Mouse (Mus musculus) hindbrain, embryonic 15.5 days (tissue): ENCODE measurements around the gene Casr. TPM values are rescaled to one million over a fixed set of nuclear protein-coding genes. Genes with fewer than 3 reads are reported as not detected.

Experiments
- ATAC-seq: fragments of 200-750 bp; cut with Nextera tagmentation; 2 replicates; pipeline ENCODE4 v1.8.0; 2017; ENCODE audit warnings: low read depth, moderate number of reproducible peaks, moderate TSS enrichment; ENCODE audit not compliant: low FRiP score
- H3K27ac ChIP-seq: fragments of 300-500 bp; sonication (generic); replicated peaks from 2 replicates; pipeline ENCODE4 v1.5.1; 2015; ENCODE audit warnings: mild to moderate bottlenecking, inconsistent platforms
- H3K27me3 ChIP-seq: fragments of 300-500 bp; sonication (generic); 2 replicates; pipeline ENCODE4 v1.6.1; 2015; ENCODE audit warnings: control low read depth, inconsistent platforms
- H3K36me3 ChIP-seq: fragments of 300-500 bp; sonication (generic); 2 replicates; pipeline ENCODE4 v1.6.1; 2015; ENCODE audit warnings: control low read depth, inconsistent platforms
- H3K4me1 ChIP-seq: fragments of 300-500 bp; sonication (generic); replicated peaks from 2 replicates; pipeline ENCODE4 v1.6.1; 2015; ENCODE audit warnings: control low read depth, inconsistent platforms
- H3K4me2 ChIP-seq: fragments of 300-500 bp; sonication (generic); 2 replicates; pipeline ENCODE4 v1.6.1; 2015; ENCODE audit warnings: moderate library complexity, mild to moderate bottlenecking, inconsistent platforms
- H3K4me3 ChIP-seq: fragments of 300-500 bp; sonication (generic); 2 replicates; pipeline ENCODE4 v1.5.1; 2015; ENCODE audit warnings: mild to moderate bottlenecking, inconsistent platforms
- H3K9ac ChIP-seq: fragments of 300-500 bp; sonication (generic); 2 replicates; pipeline ENCODE4 v1.6.1; 2015; ENCODE audit warnings: inconsistent platforms
- H3K9me3 ChIP-seq: fragments of 300-500 bp; sonication (generic); 2 replicates; pipeline ENCODE4 v1.6.1; 2016; ENCODE audit warnings: control low read depth, inconsistent platforms
- WGBS: fragments of 180-500 bp; shearing (Covaris S2); methylation state at CpG from one replicate; pipeline ENCODE4 v1.1.7; 2015; 5-methylcytosine and 5-hydroxymethylcytosine counted together
- polyA plus RNA-seq: library from polyadenylated mRNA; unstranded; fragments of >200 nt; fragmentation: Nextera tagmentation; extraction: Ambion mirVana; gene quantifications from 2 replicates; pipeline ENCODE4 v1.2.1, GENCODE M21; 2015

Casr gene
- polyA plus RNA-seq, 1 experiment from 2014 or later = 0.16 TPM

DNA sequence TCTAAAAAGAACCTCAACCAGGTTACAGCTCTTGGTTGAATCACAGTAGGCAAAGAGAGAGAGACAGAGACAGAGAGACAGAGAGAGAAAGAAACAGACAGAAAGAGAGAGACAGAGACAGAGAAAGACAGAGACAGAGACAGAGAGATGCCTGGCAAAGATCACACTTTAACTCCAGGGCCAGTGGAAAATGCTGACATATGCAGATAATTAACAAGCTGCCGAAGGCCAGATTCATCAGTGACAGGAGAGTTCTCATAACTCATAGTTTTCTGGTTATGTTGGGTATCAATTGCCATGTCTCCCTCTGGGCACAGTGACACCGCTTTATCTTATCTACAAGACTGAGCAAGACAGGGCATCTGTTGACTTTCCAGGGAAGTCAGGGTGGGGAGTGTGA, 94.0 kb downstream of the Casr start:
- ATAC-seq = no peak
- 0 out of 2 replicates have a peak, but pooled peaks cover 2% of the 10 kb centered on the region for H3K27me3 ChIP-seq
- WGBS = 89% methylated on average over 2 of the region's 2 CpGs

DNA sequence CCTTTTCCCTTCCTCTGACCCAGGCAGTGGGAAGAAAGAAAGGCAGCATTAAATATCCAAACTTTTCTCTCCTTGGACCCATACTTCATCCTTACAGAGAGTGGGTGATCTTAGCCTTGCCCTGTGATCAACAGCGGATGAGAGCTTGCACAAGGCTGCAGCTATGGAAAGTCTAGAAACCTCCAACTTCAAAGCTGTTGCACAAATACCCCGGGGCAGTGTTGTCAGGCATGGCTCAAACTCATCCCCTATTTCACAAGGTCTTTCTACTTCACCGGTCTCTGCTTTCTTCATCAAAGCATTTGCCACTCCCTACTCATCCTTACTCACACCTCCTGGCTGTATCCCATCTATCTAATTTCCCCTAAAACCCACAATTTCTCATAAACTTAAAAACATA, 96.5 kb downstream of the Casr start:
- H3K9me3 ChIP-seq = no peaks in the 10 kb centered on the region
- H3K27ac ChIP-seq = no peak overlapping the region
- no peak for ATAC-seq
- H3K9ac ChIP-seq = no peak overlapping the region
- no peaks in the 10 kb centered on the region for H3K36me3 ChIP-seq
- no peaks in the 10 kb centered on the region for H3K27me3 ChIP-seq
- H3K4me3 ChIP-seq = no peak overlapping the region
- 94% methylated on average over 3 of the region's 3 CpGs for WGBS
- H3K4me2 ChIP-seq = no peak overlapping the region
- H3K4me1 ChIP-seq = no peaks in the 10 kb centered on the region

More for the DNA sequence above, 94.0 kb downstream of the Casr start:
- H3K4me3 ChIP-seq = no peak overlapping the region
- no peak overlapping the region for H3K4me2 ChIP-seq
- no peak overlapping the region for H3K27ac ChIP-seq
- no peaks in the 10 kb centered on the region for H3K36me3 ChIP-seq
- no peaks in the 10 kb centered on the region for H3K9me3 ChIP-seq
- H3K9ac ChIP-seq = no peak overlapping the region
- no peaks in the 10 kb centered on the region for H3K4me1 ChIP-seq

DNA sequence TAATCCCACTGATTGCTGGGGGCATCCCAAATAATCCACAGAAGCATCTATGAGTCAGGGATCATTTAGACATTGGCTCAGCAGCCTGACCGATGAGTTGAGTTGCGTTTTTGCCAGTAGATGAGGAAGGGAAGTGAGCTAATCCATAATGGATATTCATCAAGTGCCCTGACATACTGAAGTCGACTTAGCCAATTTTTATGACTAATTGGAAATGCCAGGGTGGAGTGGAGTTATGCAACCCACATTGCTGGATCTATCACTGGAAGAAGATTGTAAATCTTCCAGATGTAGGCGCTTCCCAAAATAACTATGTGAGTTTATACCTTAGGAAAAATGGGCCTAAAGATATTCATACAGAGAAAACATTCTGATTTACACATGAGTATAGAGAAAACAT, 97.9 kb downstream of the Casr start:
- Histone ChIP-seq H3K27ac (no peak overlapping the region), H3K4me2 (no peak overlapping the region), H3K36me3 (no peaks in the 10 kb centered on the region), H3K4me1 (no peaks in the 10 kb centered on the region), H3K9me3 (no peaks in the 10 kb centered on the region), H3K9ac (no peak overlapping the region), H3K27me3 (no peaks in the 10 kb centered on the region), H3K4me3 (no peak overlapping the region)
- ATAC-seq = no peak
- 93% methylated on average over 4 of the region's 4 CpGs for WGBS

DNA sequence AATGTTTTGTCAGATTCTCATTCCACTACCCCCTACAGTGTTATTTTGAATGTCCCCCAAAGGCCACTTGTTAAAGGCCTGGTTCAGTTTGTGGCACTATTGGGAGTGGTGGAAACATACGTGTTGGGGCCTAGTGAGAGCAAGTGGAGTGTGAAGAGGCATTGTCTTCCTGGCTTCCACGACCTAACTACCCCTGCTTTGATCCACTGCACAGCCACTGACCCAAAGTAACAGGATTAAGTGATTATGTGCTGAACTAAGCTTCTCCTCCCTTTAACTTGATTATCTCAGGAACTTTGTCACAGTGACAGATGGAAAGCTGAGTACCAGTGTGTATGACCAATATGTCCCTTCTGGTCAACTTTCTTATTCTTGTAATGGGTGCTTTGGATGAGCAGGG, 101.5 kb downstream of the Casr start:
- no peak overlapping the region for H3K9ac ChIP-seq
- no peak for ATAC-seq
- no peaks in the 10 kb centered on the region for H3K4me1 ChIP-seq

DNA sequence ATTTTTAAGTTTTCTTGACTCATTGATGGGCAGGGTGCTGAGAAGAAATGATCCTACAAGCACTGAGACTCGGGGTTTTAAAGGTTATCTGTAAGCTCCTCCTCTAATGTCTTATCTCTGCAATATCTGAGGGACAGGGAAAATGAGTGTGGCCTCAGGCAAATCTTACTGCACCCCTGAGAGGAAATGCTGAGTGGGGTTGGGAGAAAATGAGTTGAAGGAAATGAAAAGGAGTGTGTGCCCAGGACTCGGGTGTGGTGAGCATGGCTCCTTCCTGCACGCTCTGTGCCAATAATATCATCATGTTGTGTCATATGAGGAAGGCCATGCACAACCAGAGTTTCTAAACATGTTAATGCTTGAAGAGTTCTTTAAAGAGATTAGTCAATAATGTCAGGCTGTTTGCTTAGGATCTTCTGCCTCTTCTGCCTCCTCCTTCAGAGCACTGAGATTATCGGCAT, 106.6 kb downstream of the Casr start, which contains the start of gene Stfa3:
Gene Stfa3, minus strand, starts transcription at position 51 of the 461 bp plus-strand sequence.
- no peaks in the 10 kb centered on the region for H3K27me3 ChIP-seq
- ATAC-seq = no peak
- H3K4me3 ChIP-seq = no peak within 1 kb of the TSS
- H3K4me2 ChIP-seq = no peak within 1 kb of the TSS
- H3K27ac ChIP-seq = no peak within 1 kb of the TSS
- H3K36me3 ChIP-seq = no peaks in the 10 kb centered on the region
- 85% methylated on average over 4 of the region's 4 CpGs for WGBS
- no peaks in the 10 kb centered on the region for H3K9me3 ChIP-seq
- H3K9ac ChIP-seq = no peak within 1 kb of the TSS
- no peaks in the 10 kb centered on the region for H3K4me1 ChIP-seq

More for the DNA sequence above, 101.5 kb downstream of the Casr start:
- no peaks in the 10 kb centered on the region for H3K36me3 ChIP-seq
- no peak overlapping the region for H3K4me3 ChIP-seq
- 7% methylated on average over 2 of the region's 2 CpGs for WGBS
- no peak overlapping the region for H3K4me2 ChIP-seq
- no peaks in the 10 kb centered on the region for H3K27me3 ChIP-seq
- H3K9me3 ChIP-seq = no peaks in the 10 kb centered on the region
- H3K27ac ChIP-seq = no peak overlapping the region

Other genes with a start within 250 kb of the Casr start
- gene BC117090, start 227.8 kb downstream of the Casr start, polyA plus RNA-seq = not detected in 2 replicates
- 1.5 and 1.7 TPM in 2 replicates for gene BC100530, start 194.4 kb downstream of the Casr start, polyA plus RNA-seq
- 0.36 TPM in 1 of 2 replicates, not detected in the other for gene Stfa2, start 153.7 kb downstream of the Casr start, polyA plus RNA-seq
- 0.73 and 0.77 TPM in 2 replicates for gene Stfa3, start 106.7 kb downstream of the Casr start, polyA plus RNA-seq
- 1.7 and 3.0 TPM in 2 replicates for gene Cd86, start 103.9 kb upstream of the Casr start, polyA plus RNA-seq
- 0.38 and 0.43 TPM in 2 replicates for gene Ildr1, start 131.8 kb upstream of the Casr start, polyA plus RNA-seq
- gene Slc15a2, start 222.8 kb upstream of the Casr start, polyA plus RNA-seq = 12.7 and 16.2 TPM in 2 replicates